Mouse (Mus musculus) colon, adult 2 months (tissue): ENCODE measurements around the gene Cmtm5. TPM values are rescaled to one million over a fixed set of nuclear protein-coding genes. Genes with fewer than 3 reads are reported as not detected.

Experiments
- polyA plus RNA-seq: library from polyadenylated mRNA; depleted of rRNA; stranded (reverse); fragments of >200 nt; gene quantifications from 2 replicates; pipeline ENCODE4 v1.2.3, GENCODE M21; 2012; rRNA removed

The Cmtm5 gene
- 2.8 and 3.5 TPM in 2 replicates for polyA plus RNA-seq

GRCm38 (mm10) chr14:54935904-54936830 is at the start of gene Cmtm5:
Gene Cmtm5, plus strand, starts transcription at chr14:54936261.

GRCm38 (mm10) chr14:54892200-54892599 is 43.9 kb upstream of the Cmtm5 start, which contains the start of gene Pabpn1:
Gene Pabpn1, plus strand, starts transcription at chr14:54892500.

DNA sequence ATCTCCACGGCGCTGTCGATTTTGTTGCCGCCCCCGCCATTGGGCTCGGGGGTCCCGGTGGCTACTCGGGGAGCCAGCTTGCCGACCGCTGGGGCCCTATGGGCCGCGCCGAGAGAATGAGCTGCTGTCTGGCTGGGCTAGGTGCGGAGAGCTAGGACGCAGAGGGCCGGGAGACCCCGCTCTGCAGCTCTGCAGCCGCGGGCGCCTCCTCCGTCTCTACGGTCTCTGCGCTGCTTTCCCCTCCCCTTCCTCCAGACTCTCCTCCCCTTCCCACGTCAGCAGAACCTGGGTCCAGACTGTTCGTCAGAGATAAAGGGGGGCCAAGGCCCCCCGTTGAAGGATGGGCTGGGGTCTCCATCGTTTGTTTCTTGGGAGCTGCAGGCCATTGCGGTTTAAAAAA is 23.2 kb upstream of the Cmtm5 start, which contains the start of gene Slc22a17:
TSS of gene Slc22a17 (minus strand) at position 247 of the 400 bp plus-strand sequence.

GRCm38 (mm10) chr14:54925349-54926342 is 10.4 kb upstream of the Cmtm5 start, which contains the start of gene Efs:
Gene Efs, minus strand, starts transcription at chr14:54926126.

DNA sequence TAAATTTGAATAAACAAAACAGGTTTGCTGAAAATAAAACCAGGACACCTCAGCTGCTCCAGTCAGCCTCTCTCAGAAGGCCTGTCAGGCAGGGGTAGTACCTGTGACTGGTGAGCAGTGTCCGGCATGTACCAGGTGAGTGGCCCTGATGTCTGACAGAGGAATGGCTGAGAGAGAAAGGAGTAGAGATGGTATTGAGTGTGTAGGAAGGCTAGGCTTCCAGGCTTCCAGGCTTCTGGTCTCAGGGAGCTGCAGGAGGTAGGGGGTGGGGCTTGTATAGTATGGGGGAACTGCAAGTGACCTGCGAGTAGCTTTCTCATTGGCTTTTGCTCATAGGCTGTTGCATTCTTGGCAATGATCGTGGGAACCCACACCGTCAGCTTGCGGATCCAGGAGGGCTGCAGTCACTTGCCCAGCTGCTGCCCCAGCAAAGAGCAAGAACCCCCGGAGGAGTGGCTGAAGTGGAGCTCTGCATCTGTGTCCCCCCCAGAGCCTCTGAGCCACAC is 3.4 kb upstream of the Cmtm5 start, which contains the start of gene Il25:
TSS of gene Il25 (plus strand) at position 51 of the 506 bp plus-strand sequence.

GRCm38 (mm10) chr14:54966320-54966977 is 30.4 kb downstream of the Cmtm5 start, which contains the start of gene Myh6:
Gene Myh6, minus strand, starts transcription at chr14:54966927.

DNA sequence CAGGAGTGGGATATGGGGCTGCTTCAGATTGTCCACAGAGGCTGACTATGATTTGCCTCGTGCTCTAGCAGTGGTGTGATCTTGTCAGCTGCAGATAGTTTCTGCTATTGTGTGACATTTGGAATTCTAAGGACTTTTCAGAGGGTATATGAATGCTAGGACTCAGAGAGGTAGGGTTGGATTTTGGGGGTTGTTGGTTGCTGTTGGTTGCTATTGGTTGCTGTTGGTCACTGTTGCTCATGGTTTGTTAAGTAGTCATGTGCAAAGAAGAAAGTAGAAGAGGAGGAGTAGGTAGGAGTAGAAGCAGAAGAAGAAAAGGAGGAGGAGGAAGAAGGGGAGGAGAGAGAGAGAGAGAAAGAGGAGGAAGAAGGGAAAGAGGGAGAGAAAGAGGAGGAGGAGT is 40.6 kb downstream of the Cmtm5 start, which contains the start of gene Gm17428:
TSS of gene Gm17428 (plus strand) at position 301 of the 400 bp plus-strand sequence.

Other genes with a start within 250 kb of the Cmtm5 start
- 88.5 and 92.0 TPM in 2 replicates for gene Acin1, start 249.3 kb upstream of the Cmtm5 start, polyA plus RNA-seq
- 0.06 TPM in 1 of 2 replicates, not detected in the other for gene Gm29776, start 237.4 kb upstream of the Cmtm5 start, polyA plus RNA-seq
- 0.32 and 0.94 TPM in 2 replicates for gene Cebpe, start 224.1 kb upstream of the Cmtm5 start, polyA plus RNA-seq
- gene Slc7a8, start 154.3 kb upstream of the Cmtm5 start, polyA plus RNA-seq = 7.8 and 8.6 TPM in 2 replicates
- not detected in 2 replicates for gene Rnf212b, start 122.1 kb upstream of the Cmtm5 start, polyA plus RNA-seq
- gene Homez, start 65.3 kb upstream of the Cmtm5 start, polyA plus RNA-seq = 2.2 and 4.0 TPM in 2 replicates
- 19.1 and 22.7 TPM in 2 replicates for gene Ppp1r3e, start 58.7 kb upstream of the Cmtm5 start, polyA plus RNA-seq
- gene Bcl2l2, start 52.9 kb upstream of the Cmtm5 start, polyA plus RNA-seq = 57.4 and 72.3 TPM in 2 replicates
- gene Gm20521, start 52.8 kb upstream of the Cmtm5 start, polyA plus RNA-seq = 10.2 and 19.3 TPM in 2 replicates
- 56.7 and 65.4 TPM in 2 replicates for gene Pabpn1, start 43.8 kb upstream of the Cmtm5 start, polyA plus RNA-seq
- 30.7 and 38.2 TPM in 2 replicates for gene Slc22a17, start 23.1 kb upstream of the Cmtm5 start, polyA plus RNA-seq
- 13.0 and 13.8 TPM in 2 replicates for gene Efs, start 10.1 kb upstream of the Cmtm5 start, polyA plus RNA-seq
- 0.67 and 0.92 TPM in 2 replicates for gene Il25, start 3.6 kb upstream of the Cmtm5 start, polyA plus RNA-seq
- 0.06 TPM in 1 of 2 replicates, not detected in the other for gene Myh6, start 30.7 kb downstream of the Cmtm5 start, polyA plus RNA-seq
- not detected in 2 replicates for gene Gm17428, start 40.7 kb downstream of the Cmtm5 start, polyA plus RNA-seq
- gene Myh7, start 58.4 kb downstream of the Cmtm5 start, polyA plus RNA-seq = 0.05 and 0.32 TPM in 2 replicates
- gene Ngdn, start 79.2 kb downstream of the Cmtm5 start, polyA plus RNA-seq = 9.1 and 11.1 TPM in 2 replicates
- gene Zfhx2, start 156.1 kb downstream of the Cmtm5 start, polyA plus RNA-seq = 2.0 and 2.7 TPM in 2 replicates
- 5.6 and 6.1 TPM in 2 replicates for gene Thtpa, start 158.5 kb downstream of the Cmtm5 start, polyA plus RNA-seq
- 65.8 and 73.0 TPM in 2 replicates for gene Ap1g2, start 170.3 kb downstream of the Cmtm5 start, polyA plus RNA-seq
- 5.5 and 7.1 TPM in 2 replicates for gene Jph4, start 180.7 kb downstream of the Cmtm5 start, polyA plus RNA-seq